Mouse (Mus musculus): ENCODE data around the gene Cga. TPM values are rescaled to one million over a fixed set of nuclear protein-coding genes. Genes with fewer than 3 reads are reported as not detected.

Gene Cga
- not detected for total RNA-seq (2023)

DNA sequence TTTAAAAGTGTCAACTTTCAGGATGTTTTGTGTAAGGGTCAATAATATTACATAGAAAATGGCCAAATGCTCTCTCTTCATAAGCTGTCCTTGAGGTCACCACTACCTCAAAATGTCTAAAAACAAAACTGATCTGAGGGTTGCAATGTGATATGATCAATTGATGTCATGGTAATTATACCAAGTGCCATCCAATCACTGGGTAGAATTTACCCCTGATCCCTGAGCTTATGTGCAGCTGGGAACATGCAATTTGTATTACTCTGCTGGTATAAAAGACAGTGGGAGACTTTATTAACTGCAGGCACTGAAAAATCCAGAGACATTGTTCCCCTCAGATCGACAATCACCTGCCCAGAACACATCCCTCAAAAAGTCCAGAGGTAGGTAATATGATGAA, at the start of gene Cga:
Gene Cga, plus strand, starts transcription at position 301 of the 400 bp plus-strand sequence.

DNA sequence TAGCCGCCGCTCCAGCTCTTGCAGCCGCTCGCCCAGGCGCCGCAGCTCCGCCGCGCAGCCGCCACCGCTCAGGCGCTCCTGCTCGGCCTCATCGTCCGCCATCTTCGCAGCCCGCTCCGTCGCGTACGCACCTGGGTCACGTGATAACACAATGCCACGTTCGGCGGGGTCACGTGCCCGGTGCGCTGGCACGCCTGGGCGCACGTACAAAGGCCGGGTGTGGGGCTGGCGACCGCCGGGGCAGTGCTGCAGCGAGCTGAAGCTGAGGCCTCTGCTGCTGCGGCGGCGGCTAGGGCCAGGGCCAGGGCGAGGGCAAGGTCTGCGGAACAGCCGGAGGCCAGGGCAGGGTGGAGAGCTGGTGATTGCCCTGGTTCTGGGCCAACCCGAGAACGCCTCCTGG, 10.8 kb upstream of the Cga start, which contains the start of gene Zfp292:
Gene Zfp292, minus strand, starts transcription at position 143 of the 400 bp plus-strand sequence.

Other genes with a start within 250 kb of the Cga start
- 13.6 TPM for gene Slc35a1, start 206.3 kb upstream of the Cga start, total RNA-seq (2023)
- not detected for gene Cfap206, start 163.6 kb upstream of the Cga start, total RNA-seq (2023)
- not detected for gene Gm136, start 137.5 kb upstream of the Cga start, total RNA-seq (2023)
- gene Smim8, start 115.4 kb upstream of the Cga start, total RNA-seq (2023) = 9.3 TPM
- 66.2 TPM for gene Zfp292, start 10.8 kb upstream of the Cga start, total RNA-seq (2023)

Measured in CD4-positive naive resting alpha-beta T cell, adult 57 days (primary cell).